Mouse (Mus musculus) heart, embryonic 11.5 days (tissue): ENCODE results near the gene Ndufa6. TPM values are rescaled to one million over a fixed set of nuclear protein-coding genes. Genes with fewer than 3 reads are reported as not detected.

Experiments
- ATAC-seq: fragments of 200-750 bp; cut with Nextera tagmentation; replicated peaks from 2 replicates; pipeline ENCODE4 v1.8.0; 2017; ENCODE audit warnings: moderate library complexity; ENCODE audit not compliant: insufficient number of reproducible peaks, low FRiP score, low TSS enrichment
- H3K27ac ChIP-seq: fragments of 300-500 bp; sonication (generic); 2 replicates; pipeline ENCODE4 v1.5.1; 2014; ENCODE audit warnings: mild to moderate bottlenecking, low read depth, low read length
- H3K27me3 ChIP-seq: fragments of 300-500 bp; sonication (generic); 2 replicates; pipeline ENCODE4 v1.6.1; 2014; ENCODE audit warnings: mild to moderate bottlenecking, low read length, mixed read lengths; ENCODE audit not compliant: control insufficient read depth, insufficient read depth
- H3K36me3 ChIP-seq: fragments of 300-500 bp; sonication (generic); 2 replicates; pipeline ENCODE4 v1.6.1; 2014; ENCODE audit warnings: mild to moderate bottlenecking, low read length, moderate library complexity, mixed read lengths; ENCODE audit not compliant: control insufficient read depth, insufficient read depth
- H3K4me1 ChIP-seq: fragments of 300-500 bp; sonication (generic); 2 replicates; pipeline ENCODE4 v1.6.1; 2014; ENCODE audit warnings: low read length; ENCODE audit not compliant: control insufficient read depth, insufficient read depth
- H3K4me2 ChIP-seq: fragments of 300-500 bp; sonication (generic); 2 replicates; pipeline ENCODE4 v1.6.1; 2014; ENCODE audit warnings: mild to moderate bottlenecking, moderate library complexity
- H3K4me3 ChIP-seq: fragments of 300-500 bp; sonication (generic); 2 replicates; pipeline ENCODE4 v1.5.1; 2014; ENCODE audit warnings: low read depth, low read length
- H3K9ac ChIP-seq: fragments of 300-500 bp; sonication (generic); 2 replicates; pipeline ENCODE4 v1.6.1; 2014; ENCODE audit warnings: mild to moderate bottlenecking, low read depth, low read length, moderate library complexity
- H3K9me3 ChIP-seq: fragments of 300-500 bp; sonication (generic); replicated peaks from 2 replicates; pipeline ENCODE4 v1.6.1; 2016; ENCODE audit warnings: low read length; ENCODE audit not compliant: control insufficient read depth
- WGBS: fragments of 180-500 bp; shearing (Covaris S2); extraction: QIAGEN DNeasy Blood & Tissue Kit; methylation state at CpG from one replicate; pipeline ENCODE4 v1.1.7; 2014; ENCODE audit not compliant: insufficient replicate concordance; 5-methylcytosine and 5-hydroxymethylcytosine counted together
- polyA plus RNA-seq: library from polyadenylated mRNA; unstranded; fragments of >200 nt; fragmentation: Nextera tagmentation; extraction: Ambion mirVana; gene quantifications from 2 replicates; pipeline ENCODE4 v1.2.1, GENCODE M21; 2014

Gene Ndufa6
- polyA plus RNA-seq, 1 experiment from 2014 or later, result 487 TPM

DNA sequence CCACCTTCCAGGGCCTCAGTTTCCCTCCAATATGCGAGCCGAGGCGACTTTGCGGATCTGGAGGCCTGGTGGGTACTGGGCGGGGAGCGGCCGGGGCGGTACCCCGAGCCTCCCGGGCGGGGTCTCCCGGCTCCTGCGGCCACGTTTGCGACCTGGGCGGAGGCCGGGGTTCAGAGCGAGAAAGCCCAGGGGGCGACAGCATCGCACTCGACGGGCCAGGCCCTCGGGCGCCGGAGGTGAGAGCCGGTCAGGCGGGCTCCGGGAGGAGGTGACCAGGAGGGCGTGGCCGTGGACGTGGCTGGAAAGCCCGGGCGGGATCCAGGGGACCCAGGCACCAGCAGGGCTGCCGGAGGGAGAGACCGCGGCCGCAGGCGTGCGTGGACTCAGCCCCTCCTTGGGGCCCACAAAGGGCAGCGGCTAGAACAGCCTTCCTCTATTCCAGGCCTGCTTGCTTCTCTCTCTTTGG is 13.1 kb downstream of the Ndufa6 start:
- Histone ChIP-seq H3K4me2 (peak overlapping the region; percentile 89), H3K4me1 (peaks cover 34% of the 10 kb centered on the region), H3K27ac (peak overlapping the region; percentile 94), H3K9ac (peak overlapping the region; percentile 84), H3K9me3 (no peaks in the 10 kb centered on the region), H3K36me3 (peaks cover 3% of the 10 kb centered on the region; the same call in 1 of the 2 replicates), H3K27me3 (no peaks in the 10 kb centered on the region), H3K4me3 (peak overlapping the region; percentile 51)
- WGBS, result 1% methylated on average over 38 of the region's 40 CpGs
- ATAC-seq, result peak; percentile 47

DNA sequence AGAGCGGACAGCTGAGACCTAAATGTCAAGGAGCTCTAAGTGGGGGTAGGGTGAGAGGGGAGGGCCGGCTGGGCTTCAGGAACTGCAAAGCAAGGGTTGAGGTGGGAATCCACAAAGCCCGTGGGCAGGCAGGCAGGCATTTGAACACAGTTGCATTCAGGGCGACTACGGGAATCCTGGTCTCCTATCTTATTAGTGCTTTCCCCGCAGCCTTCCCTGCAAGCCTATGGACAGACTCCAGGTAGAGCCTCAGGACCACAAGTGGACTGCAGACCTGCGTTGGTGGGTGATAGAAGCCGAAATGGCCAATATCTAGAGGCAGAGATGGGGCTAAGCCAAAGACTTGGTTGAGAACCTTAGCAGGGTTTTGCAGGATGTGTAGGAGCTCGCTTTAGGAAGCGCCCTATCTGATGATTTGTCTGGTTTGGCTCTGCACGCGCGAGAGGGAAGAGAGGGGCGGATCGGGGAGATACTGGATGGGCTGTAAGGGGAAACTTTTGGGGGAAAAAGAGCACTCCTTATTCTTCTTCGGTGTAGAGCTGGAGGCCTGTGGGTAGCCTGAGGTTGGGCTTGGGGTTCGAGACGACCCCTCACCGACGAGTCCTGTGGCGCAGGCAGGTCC is 13.6 kb downstream of the Ndufa6 start:
- H3K27ac ChIP-seq, result peak overlapping the region; percentile 94
- no peaks in the 10 kb centered on the region for H3K27me3 ChIP-seq
- H3K4me2 ChIP-seq, result peak overlapping the region; percentile 89
- 26% methylated on average over 21 of the region's 21 CpGs for WGBS
- H3K4me3 ChIP-seq, result peak overlapping the region; percentile 51
- peaks cover 6% of the 10 kb centered on the region; the same call in 1 of the 2 replicates for H3K36me3 ChIP-seq
- peak overlapping the region; percentile 84 for H3K9ac ChIP-seq
- H3K9me3 ChIP-seq, result no peaks in the 10 kb centered on the region
- peaks cover 34% of the 10 kb centered on the region for H3K4me1 ChIP-seq
- no peak for ATAC-seq

DNA sequence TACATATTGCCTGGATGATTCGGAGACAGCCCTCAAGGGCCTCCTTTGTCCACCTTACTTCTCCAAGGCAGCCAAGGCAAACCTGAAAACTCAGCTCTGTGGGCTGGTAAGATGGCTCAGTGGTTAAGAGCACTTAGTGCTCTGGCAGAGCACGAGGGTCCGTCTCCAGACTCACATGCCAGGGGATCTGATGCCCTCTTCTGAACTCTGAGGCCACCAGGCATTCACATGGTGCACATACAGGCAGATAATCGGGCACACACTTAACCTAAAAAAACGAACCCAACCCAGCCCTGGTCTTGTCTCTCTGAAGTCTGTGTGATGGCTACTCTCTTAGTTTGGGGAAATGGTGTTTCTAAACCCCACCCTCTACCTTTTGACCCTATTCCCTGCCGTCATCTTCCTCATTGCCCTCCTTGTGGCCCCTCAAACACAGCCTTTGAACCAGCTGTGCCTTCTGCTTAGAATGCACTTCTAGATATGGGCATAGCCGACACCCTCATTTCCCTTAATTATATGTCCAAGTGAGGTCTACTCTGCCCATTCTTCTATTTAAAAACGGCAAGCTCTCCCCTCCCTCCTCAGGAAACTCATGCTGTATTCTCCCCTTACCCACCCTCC is 14.4 kb downstream of the Ndufa6 start:
- peak overlapping the region; percentile 89; the same call in 1 of the 2 replicates for H3K4me2 ChIP-seq
- H3K4me3 ChIP-seq, result no peak overlapping the region
- 63% methylated on average over 8 of the region's 8 CpGs for WGBS
- no peaks in the 10 kb centered on the region for H3K9me3 ChIP-seq
- peaks cover 34% of the 10 kb centered on the region for H3K4me1 ChIP-seq
- ATAC-seq, result no peak
- H3K27ac ChIP-seq, result peak overlapping the region; percentile 94
- no peaks in the 10 kb centered on the region for H3K27me3 ChIP-seq
- H3K9ac ChIP-seq, result peak overlapping the region; percentile 48; the same call in 1 of the 2 replicates
- H3K36me3 ChIP-seq, result peaks cover 6% of the 10 kb centered on the region; the same call in 1 of the 2 replicates

- Histone ChIP-seq H3K4me1 (peaks cover 34% of the 10 kb centered on the region), H3K4me3 (peak overlapping the region; percentile 63), H3K36me3 (peaks cover 6% of the 10 kb centered on the region), H3K9me3 (no peaks in the 10 kb centered on the region), H3K27me3 (no peaks in the 10 kb centered on the region), H3K9ac (peak overlapping the region; percentile 74; the same call in 1 of the 2 replicates), H3K27ac (peak overlapping the region; percentile 94), H3K4me2 (peak overlapping the region; percentile 83)
- WGBS, result 57% methylated on average over 10 of the region's 10 CpGs
- no peak for ATAC-seq
These were observed 15.0 kb downstream of the Ndufa6 start for GRCm38 (mm10) chr15:82339150-82339549.

DNA sequence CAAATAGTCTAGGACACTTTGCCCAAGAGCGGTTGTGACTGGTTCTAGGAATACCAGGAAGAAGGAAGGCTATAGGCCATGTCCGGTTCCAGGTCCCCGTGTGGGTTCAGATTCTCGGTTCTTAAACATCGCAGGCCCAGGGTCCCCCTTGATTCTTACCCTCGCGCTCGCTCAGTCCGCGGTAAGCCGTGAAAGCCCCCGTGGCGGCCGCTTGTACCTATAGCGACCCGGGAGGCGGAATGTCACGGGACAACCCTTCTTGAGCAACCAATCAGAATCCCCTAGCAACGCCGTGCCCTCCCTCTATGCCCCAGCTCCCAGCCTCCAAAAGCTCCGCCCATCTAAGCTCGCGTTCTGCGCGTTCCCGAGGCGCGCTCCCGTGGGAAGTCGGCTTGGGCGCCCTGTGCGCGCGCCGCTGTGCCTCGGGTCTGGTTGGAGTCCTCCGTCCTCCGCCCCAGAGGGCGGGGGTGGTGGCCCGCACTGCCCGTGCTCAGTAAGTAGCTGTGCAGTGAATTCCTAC is 15.5 kb downstream of the Ndufa6 start, which contains the start of the genes Naga, Pheta2 and Smdt1:
TSS of gene Naga (minus strand) at position 333 of the 520 bp plus-strand sequence.
TSS of gene Pheta2 (plus strand) at position 350 of the 520 bp plus-strand sequence.
TSS of gene Smdt1 (plus strand) at position 367 of the 520 bp plus-strand sequence.
- Histone ChIP-seq H3K9me3 (no peaks in the 10 kb centered on the region), H3K4me1 (peaks cover 34% of the 10 kb centered on the region), H3K27me3 (no peaks in the 10 kb centered on the region), H3K4me3 (peak within 1 kb of the TSS; percentile 63), H3K27ac (peak within 1 kb of the TSS; percentile 94), H3K36me3 (peaks cover 8% of the 10 kb centered on the region), H3K9ac (peak within 1 kb of the TSS; percentile 74), H3K4me2 (peak within 1 kb of the TSS; percentile 83)
- ATAC-seq, result peak; percentile 82
- WGBS, result under 1% methylated on average over 41 of the region's 41 CpGs

- Histone ChIP-seq H3K4me3 (peak overlapping the region; percentile 63), H3K27ac (no peak overlapping the region), H3K4me2 (peak overlapping the region; percentile 83), H3K4me1 (peaks cover 34% of the 10 kb centered on the region), H3K27me3 (no peaks in the 10 kb centered on the region), H3K36me3 (peaks cover 8% of the 10 kb centered on the region), H3K9ac (peak overlapping the region; percentile 74), H3K9me3 (no peaks in the 10 kb centered on the region)
- WGBS, result 35% methylated on average over 4 of the region's 4 CpGs
- ATAC-seq, result no peak
These were observed 16.2 kb downstream of the Ndufa6 start for GRCm38 (mm10) chr15:82337875-82338274.

GRCm38 (mm10) chr15:82336629-82337028 is 17.5 kb downstream of the Ndufa6 start:
- no peak overlapping the region for H3K27ac ChIP-seq
- H3K9me3 ChIP-seq, result no peaks in the 10 kb centered on the region
- H3K4me3 ChIP-seq, result no peak overlapping the region
- ATAC-seq, result no peak
- peaks cover 8% of the 10 kb centered on the region for H3K36me3 ChIP-seq
- no peak overlapping the region for H3K4me2 ChIP-seq
- H3K4me1 ChIP-seq, result peaks cover 27% of the 10 kb centered on the region
- WGBS, result 86% methylated on average over 12 of the region's 12 CpGs
- no peaks in the 10 kb centered on the region for H3K27me3 ChIP-seq
- no peak overlapping the region for H3K9ac ChIP-seq

DNA sequence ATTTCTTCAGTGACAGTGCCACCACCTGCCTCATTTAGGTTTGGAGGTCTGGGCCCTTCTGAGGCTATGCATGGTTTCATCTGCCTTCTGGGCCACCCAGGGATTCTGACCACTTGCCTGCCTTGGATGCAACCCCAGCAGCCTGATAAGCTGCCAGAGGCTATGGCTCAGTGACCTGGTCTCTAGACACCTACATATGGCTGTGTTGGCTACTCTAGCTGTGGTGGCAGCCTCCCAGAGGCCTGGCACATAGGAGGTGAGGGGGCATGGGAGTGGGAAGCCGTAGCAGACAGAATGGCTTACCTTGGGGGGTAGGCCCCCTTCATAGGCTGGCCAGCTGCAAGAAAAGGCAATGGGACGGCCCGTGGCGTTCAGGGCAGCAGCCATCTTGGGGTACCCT is 18.9 kb downstream of the Ndufa6 start:
- Histone ChIP-seq H3K4me2 (no peak overlapping the region), H3K4me3 (no peak overlapping the region), H3K27ac (no peak overlapping the region), H3K9ac (no peak overlapping the region), H3K9me3 (no peaks in the 10 kb centered on the region), H3K4me1 (peaks cover 19% of the 10 kb centered on the region), H3K27me3 (no peaks in the 10 kb centered on the region), H3K36me3 (peaks cover 8% of the 10 kb centered on the region)
- ATAC-seq, result no peak
- 91% methylated on average over 4 of the region's 4 CpGs for whole genome bisulfite sequencing
